Mouse (Mus musculus): Measurements from ENCODE around the gene Mycbp2.

DNA sequence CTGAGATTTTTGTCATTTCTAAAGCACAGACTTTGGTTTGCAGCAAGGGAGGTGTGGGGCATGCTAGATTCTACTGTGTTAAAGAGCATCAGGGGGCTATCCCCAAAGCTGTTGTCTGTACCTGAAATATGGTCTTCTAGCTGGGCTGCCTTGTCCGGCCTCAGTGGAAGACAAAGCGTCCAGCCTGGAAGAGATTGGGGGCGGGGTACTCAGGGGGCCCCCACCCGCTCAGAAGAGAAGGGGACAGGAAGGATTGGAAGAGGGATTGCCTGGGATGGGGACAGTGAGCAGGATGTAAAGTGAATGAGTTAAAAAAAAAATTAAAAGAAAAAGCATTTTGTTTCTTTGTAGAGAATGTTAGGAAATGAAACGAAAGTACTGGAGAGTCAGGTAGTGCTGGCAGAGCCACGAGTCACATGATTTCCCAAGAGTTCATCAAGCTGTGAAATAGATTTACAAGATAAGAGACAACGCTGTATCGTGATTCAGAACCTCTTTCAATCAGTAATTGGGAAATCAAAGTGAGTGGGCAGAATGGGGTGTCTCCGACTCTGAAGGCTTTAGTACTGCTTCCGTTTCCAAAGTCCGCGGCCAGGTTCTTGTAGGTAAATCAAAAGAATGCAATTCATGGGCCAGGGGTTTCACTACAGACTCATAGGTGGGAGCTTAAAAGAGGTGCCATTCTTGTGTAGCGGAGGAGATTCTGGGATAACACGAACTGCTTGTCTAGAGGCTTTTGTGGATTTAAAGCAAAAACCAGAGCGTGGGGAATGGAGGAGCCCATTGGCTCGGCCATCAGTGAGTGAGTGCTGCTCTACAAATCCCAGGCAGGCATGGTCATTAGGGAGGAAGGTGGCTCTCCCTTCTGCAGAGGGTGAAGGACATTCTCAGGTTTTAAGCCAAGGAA lies 268.4 kb downstream of the Mycbp2 start:
- TF ChIP-seq MYOG (IDR thresholded peaks at IDR 0.05; ENCODE audit: control insufficient read depth, extremely low read depth, insufficient read length) (no peak), CTCF (IDR thresholded peaks at IDR 0.05; ENCODE audit: control insufficient read depth, insufficient read depth, insufficient read length) (no peak), MAX (IDR thresholded peaks at IDR 0.05) (no peak), USF1 (IDR thresholded peaks at IDR 0.05; ENCODE audit: low read depth) (no peak)
